Mouse (Mus musculus): Measurements from ENCODE around the gene Fkbp15.

DNA sequence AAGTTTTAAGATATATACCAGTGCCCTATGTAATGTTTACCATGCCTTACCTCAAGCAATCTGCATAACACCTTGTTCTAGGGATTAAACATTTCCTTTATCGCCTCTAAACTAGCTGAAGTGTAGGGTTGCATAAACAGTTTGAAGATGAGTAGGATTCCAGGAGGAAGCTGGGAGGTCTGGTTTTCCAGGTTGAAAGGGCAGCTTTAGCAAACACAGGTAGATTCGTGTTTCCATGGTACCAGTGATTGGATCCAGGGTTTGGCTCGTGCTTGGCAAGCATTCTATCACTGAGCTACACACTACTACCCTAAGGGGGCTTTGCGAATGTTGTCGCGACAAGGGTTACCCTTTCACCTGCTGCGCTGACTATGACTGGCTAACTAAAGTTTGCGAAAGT lies 4.0 kb upstream of the Fkbp15 start:
- TF ChIP-seq POLR2A (IDR thresholded peaks at IDR 0.05; ENCODE audit: extremely low read depth, insufficient read depth, low read length) = no peak
- TF ChIP-seq CTCF (IDR thresholded peaks at IDR 0.05; ENCODE audit: low read depth, low read length) = no peak
